ENCODE assay signal across 37 mouse cellular contexts in genomic region chr9:114305957-114306356, GRCm38 (mm10). TPM values are rescaled to one million over a fixed set of nuclear protein-coding genes. Genes with fewer than 3 reads are reported as not detected.
"Had no signal": no experiment of that assay in that cellular context is flagged by ENCODE, and none has a peak within 500 bp of the region (broad histone marks: within the 10 kb centered on the region; RNA-seq: fewer than 3 reads in every experiment).

No protein-coding gene starts in this region.

RNA-seq across cellular contexts. Expression of gene Bcl2a1c, which starts 24.0 kb away (rescaled TPM):
- total RNA-seq: left cerebral cortex, postnatal 10 days; left cerebral cortex, postnatal 14 days; left cerebral cortex, postnatal 25 days; left cerebral cortex, postnatal 36 days; left cerebral cortex, postnatal 4 days; liver, adult 2 months; megakaryocyte progenitor cell, adult 5-6 weeks; megakaryocyte, adult 5-6 weeks; megakaryocyte-erythroid progenitor cell, adult 5-6 weeks; midbrain, postnatal 0 days; monocyte, adult 5-6 weeks had no signal
- polyA plus RNA-seq: limb, embryonic 10.5 days; limb, embryonic 11.5 days; limb, embryonic 12.5 days; limb, embryonic 13.5 days; limb, embryonic 14.5 days; limb, embryonic 15.5 days; liver, adult 2 months; liver, embryonic 11.5 days; liver, embryonic 12.5 days; liver, embryonic 13.5 days; liver, embryonic 14.5 days; liver, embryonic 15.5 days; liver, embryonic 16.5 days; liver, postnatal 0 days; lung, adult 2 months; lung, embryonic 14.5 days; lung, embryonic 16.5 days; midbrain, embryonic 10.5 days; midbrain, embryonic 11.5 days; midbrain, embryonic 12.5 days; midbrain, embryonic 13.5 days; midbrain, embryonic 14.5 days; midbrain, embryonic 15.5 days; midbrain, embryonic 16.5 days; midbrain, postnatal 0 days; myocyte; neural tube, embryonic 11.5 days; neural tube, embryonic 12.5 days had no signal
